Mouse (Mus musculus) urinary bladder, adult 2 months (tissue): ENCODE results near the gene Nrtn. TPM values are rescaled to one million over a fixed set of nuclear protein-coding genes. Genes with fewer than 3 reads are reported as not detected.

Experiments used
- DNase-seq: peaks from one replicate; pipeline ENCODE4 v3.0.0; 2022; ENCODE audit warnings: low spot score
- polyA plus RNA-seq: library from polyadenylated mRNA; depleted of rRNA; stranded (reverse); fragments of >200 nt; gene quantifications from 2 replicates; pipeline ENCODE4 v1.2.3, GENCODE M21; 2012

The Nrtn gene
- polyA plus RNA-seq, 1 experiment: 22.8 TPM

GRCm38 (mm10) chr17:56762769-56763731 is 5.7 kb upstream of the Nrtn start:
- no peak for DNase-seq

- DNase-seq: peak; percentile 76
Measured at GRCm38 (mm10) chr17:56761991-56762410, 4.7 kb upstream of the Nrtn start.

GRCm38 (mm10) chr17:56761077-56761476 is 3.7 kb upstream of the Nrtn start:
- DNase-seq: no peak

GRCm38 (mm10) chr17:56759261-56759660 is 1.9 kb upstream of the Nrtn start:
- DNase-seq: no peak

- peak; percentile 67 for DNase-seq
Measured at GRCm38 (mm10) chr17:56758132-56758531, 802 bp upstream of the Nrtn start.

- peak; percentile 41 for DNase-seq
Measured at GRCm38 (mm10) chr17:56756703-56757399, 479 bp downstream of the Nrtn start.

GRCm38 (mm10) chr17:56754271-56755185 is 2.8 kb downstream of the Nrtn start:
- no peak for DNase-seq

- DNase-seq: no peak
Measured at GRCm38 (mm10) chr17:56753452-56753851, 3.9 kb downstream of the Nrtn start.

- DNase-seq: no peak
Measured at GRCm38 (mm10) chr17:56751404-56752072, 5.8 kb downstream of the Nrtn start.

GRCm38 (mm10) chr17:56744173-56744572 is 13.2 kb downstream of the Nrtn start:
- no peak for DNase-seq

GRCm38 (mm10) chr17:56740788-56741160 is 16.6 kb downstream of the Nrtn start:
- no peak for DNase-seq

- DNase-seq: no peak
Measured at GRCm38 (mm10) chr17:56740118-56740787, 17.1 kb downstream of the Nrtn start.

- no peak for DNase-seq
Measured at GRCm38 (mm10) chr17:56738221-56738620, 19.1 kb downstream of the Nrtn start.

GRCm38 (mm10) chr17:56736534-56736933 is 20.8 kb downstream of the Nrtn start:
- no peak for DNase-seq

GRCm38 (mm10) chr17:56729656-56730055 is 27.7 kb downstream of the Nrtn start:
- DNase-seq: no peak

GRCm38 (mm10) chr17:56729151-56729550 is 28.2 kb downstream of the Nrtn start:
- DNase-seq: no peak

- DNase-seq: no peak
Measured at GRCm38 (mm10) chr17:56728117-56728516, 29.2 kb downstream of the Nrtn start.

- no peak for DNase-seq
Measured at GRCm38 (mm10) chr17:56727659-56728058, 29.7 kb downstream of the Nrtn start.

GRCm38 (mm10) chr17:56727029-56727649 is 30.2 kb downstream of the Nrtn start:
- no peak for DNase-seq
